Mouse (Mus musculus) forebrain, embryonic 11.5 days (tissue): ENCODE measurements around the gene Setd3. TPM values are rescaled to one million over a fixed set of nuclear protein-coding genes. Genes with fewer than 3 reads are reported as not detected.

Experiments
- ATAC-seq: fragments of 200-750 bp; cut with Nextera tagmentation; replicated peaks from 2 replicates; pipeline ENCODE4 v1.8.0; 2017; ENCODE audit warnings: moderate TSS enrichment; ENCODE audit not compliant: low FRiP score
- DNase-seq: peaks from one replicate; pipeline ENCODE4 v3.0.0-alpha.2; 2017; ENCODE audit warnings: low spot score
- H3K27ac ChIP-seq: fragments of 300-500 bp; sonication (generic); 2 replicates; pipeline ENCODE4 v1.5.1; 2014; ENCODE audit warnings: low read depth, low read length
- H3K27me3 ChIP-seq: fragments of 300-500 bp; sonication (generic); 2 replicates; pipeline ENCODE4 v1.6.1; 2014; ENCODE audit warnings: mild to moderate bottlenecking, low read length, mixed read lengths; ENCODE audit not compliant: control insufficient read depth, insufficient read depth
- H3K36me3 ChIP-seq: fragments of 300-500 bp; sonication (generic); 2 replicates; pipeline ENCODE4 v1.6.1; 2014; ENCODE audit warnings: mild to moderate bottlenecking, low read length, moderate library complexity, mixed read lengths; ENCODE audit not compliant: control insufficient read depth, insufficient read depth
- H3K4me1 ChIP-seq: fragments of 300-500 bp; sonication (generic); replicated peaks from 2 replicates; pipeline ENCODE4 v1.6.1; 2014; ENCODE audit warnings: low read length, mixed read lengths; ENCODE audit not compliant: control insufficient read depth, insufficient read depth
- H3K4me2 ChIP-seq: fragments of 300-500 bp; sonication (generic); 2 replicates; pipeline ENCODE4 v1.6.1; 2014; ENCODE audit warnings: low read depth, mild to moderate bottlenecking, low read length, moderate library complexity, mixed read lengths; ENCODE audit not compliant: severe bottlenecking
- H3K4me3 ChIP-seq: fragments of 300-500 bp; sonication (generic); 2 replicates; pipeline ENCODE4 v1.5.1; 2014; ENCODE audit warnings: low read depth, low read length
- H3K9ac ChIP-seq: fragments of 300-500 bp; sonication (generic); 2 replicates; pipeline ENCODE4 v1.6.1; 2014; ENCODE audit warnings: low read length
- H3K9me3 ChIP-seq: fragments of 300-500 bp; sonication (generic); 2 replicates; pipeline ENCODE4 v1.6.1; 2016; ENCODE audit warnings: low read length, mixed read lengths; ENCODE audit not compliant: control insufficient read depth
- WGBS: fragments of 180-500 bp; shearing (Covaris S2); extraction: QIAGEN DNeasy Blood & Tissue Kit; methylation state at CpG from one replicate; pipeline ENCODE4 v1.1.7; 2014; 5-methylcytosine and 5-hydroxymethylcytosine counted together
- polyA plus RNA-seq: library from polyadenylated mRNA; unstranded; fragments of >200 nt; fragmentation: Nextera tagmentation; extraction: Ambion mirVana; gene quantifications from 2 replicates; pipeline ENCODE4 v1.2.1, GENCODE M21; 2014

Gene Setd3
- polyA plus RNA-seq, 1 experiment from 2014 or later = 85.9 TPM

DNA sequence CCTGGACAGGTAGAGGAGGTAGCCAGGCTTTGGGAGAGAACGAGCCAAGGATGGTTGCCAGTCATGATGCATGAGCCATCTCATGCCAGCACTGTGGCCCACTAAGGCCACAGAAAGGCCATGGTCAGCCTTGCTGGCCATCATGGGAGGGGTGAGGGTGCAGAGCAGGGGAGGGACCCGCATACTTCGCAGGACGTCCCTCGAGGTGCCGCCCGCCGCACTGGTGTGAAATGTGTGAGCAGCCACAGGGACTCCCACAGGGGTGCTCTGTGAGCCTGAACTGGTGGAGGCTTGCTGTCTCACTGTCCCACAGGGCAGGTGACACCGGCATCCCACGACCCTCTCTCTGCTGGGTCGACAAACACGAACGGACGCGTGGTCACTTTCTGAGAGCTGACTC lies 31.5 kb upstream of the Setd3 start:
- Histone ChIP-seq H3K4me1 (peaks cover 11% of the 10 kb centered on the region), H3K9me3 (no peaks in the 10 kb centered on the region), H3K27me3 (no peaks in the 10 kb centered on the region; the same call in 1 of the 2 replicates), H3K9ac (no peak overlapping the region), H3K36me3 (no peaks in the 10 kb centered on the region), H3K4me2 (no peak overlapping the region), H3K27ac (no peak overlapping the region), H3K4me3 (no peak overlapping the region)
- DNase-seq = peak; percentile 51
- WGBS = 97% methylated on average over 15 of the region's 15 CpGs
- ATAC-seq = no peak

DNA sequence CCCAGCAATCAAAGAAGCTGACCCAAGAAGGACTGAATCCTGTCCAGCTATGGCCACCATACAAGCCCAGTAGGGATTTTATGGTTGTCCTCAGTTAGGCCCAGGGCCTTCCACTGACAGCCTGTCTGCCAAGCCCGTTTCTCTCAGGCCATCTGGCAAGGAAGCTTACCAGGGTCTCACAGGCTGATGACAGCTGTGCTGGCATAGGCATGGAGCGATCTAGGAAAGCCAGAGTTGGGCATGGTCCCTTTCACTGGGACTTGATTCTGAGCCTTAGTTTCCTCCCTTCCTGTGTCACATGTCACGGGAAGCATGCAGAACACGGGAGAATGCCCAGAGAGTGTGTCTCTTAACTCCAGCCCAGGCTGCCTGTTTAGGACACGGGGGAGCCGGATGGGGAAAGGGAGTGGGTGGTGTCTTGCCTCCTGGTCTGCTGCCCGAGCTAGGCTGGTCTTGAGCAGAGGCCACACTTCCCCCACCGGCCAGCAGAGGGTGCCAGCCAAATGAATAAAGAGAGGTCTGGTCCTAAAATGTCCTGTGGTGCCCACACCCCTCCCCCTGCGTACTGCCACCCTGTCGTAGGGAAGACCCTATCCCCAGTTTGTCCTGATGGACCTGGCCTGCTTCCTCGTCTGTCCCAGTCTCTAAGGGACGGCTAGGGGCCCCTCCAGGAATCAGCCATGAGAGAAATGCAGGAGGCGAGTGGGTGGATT lies 29.8 kb upstream of the Setd3 start:
- no peak overlapping the region for H3K4me3 ChIP-seq
- H3K9ac ChIP-seq = no peak overlapping the region
- H3K4me1 ChIP-seq = peaks cover 10% of the 10 kb centered on the region
- no peak overlapping the region for H3K4me2 ChIP-seq
- H3K9me3 ChIP-seq = no peaks in the 10 kb centered on the region
- H3K36me3 ChIP-seq = no peaks in the 10 kb centered on the region
- no peaks in the 10 kb centered on the region; the same call in 1 of the 2 replicates for H3K27me3 ChIP-seq
- WGBS = 38% methylated on average over 13 of the region's 13 CpGs
- ATAC-seq (0 out of 2 replicates have a peak, but pooled peaks have one; percentile 19), DNase-seq (peak; percentile 85)
- no peak overlapping the region for H3K27ac ChIP-seq

DNA sequence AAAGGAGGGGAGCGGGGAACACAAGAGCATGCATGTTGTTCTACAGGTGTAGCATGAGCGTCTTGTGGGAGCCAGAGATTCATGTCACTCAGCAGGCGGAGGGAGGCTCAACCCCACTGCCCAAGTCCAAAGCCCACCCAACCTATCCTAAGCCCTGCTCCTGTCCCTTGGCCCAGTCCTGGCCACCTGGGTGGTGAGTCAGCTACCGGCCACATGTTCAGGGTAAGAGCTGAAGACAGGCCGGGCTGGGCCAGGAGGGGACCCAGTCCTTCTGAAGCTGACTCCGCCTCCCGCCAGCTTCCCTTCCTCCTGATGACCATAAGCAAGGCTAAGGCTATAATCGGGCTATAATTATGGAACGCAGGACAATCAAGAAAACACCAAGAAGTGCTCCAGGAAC lies 29.1 kb upstream of the Setd3 start:
- no peaks in the 10 kb centered on the region for H3K36me3 ChIP-seq
- 87% methylated on average over 9 of the region's 9 CpGs for WGBS
- no peaks in the 10 kb centered on the region; the same call in 1 of the 2 replicates for H3K27me3 ChIP-seq
- DNase-seq = peak; percentile 51
- no peak for ATAC-seq
- peaks cover 3% of the 10 kb centered on the region for H3K4me1 ChIP-seq
- no peak overlapping the region for H3K4me2 ChIP-seq
- no peaks in the 10 kb centered on the region for H3K9me3 ChIP-seq
- H3K9ac ChIP-seq = no peak overlapping the region
- no peak overlapping the region for H3K27ac ChIP-seq
- H3K4me3 ChIP-seq = no peak overlapping the region

DNA sequence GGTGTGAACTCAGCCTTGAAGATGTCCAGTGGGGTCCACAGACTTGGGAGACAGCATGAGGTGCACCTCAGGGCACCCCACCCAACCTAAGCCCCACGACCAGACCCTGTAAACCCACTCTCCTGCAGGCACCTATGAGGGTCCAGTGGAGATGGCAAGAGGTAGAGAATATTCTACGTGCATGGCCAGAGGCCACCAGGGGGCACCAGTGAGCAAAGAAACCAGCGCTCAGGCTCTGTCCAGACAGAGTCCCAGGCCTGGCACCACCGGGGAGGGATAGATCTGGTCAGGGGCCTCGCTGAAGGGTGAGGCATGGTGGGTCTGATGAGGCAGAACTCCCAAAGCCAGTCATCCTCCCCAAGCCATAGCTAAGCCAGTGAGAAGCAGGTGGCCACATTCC lies 27.5 kb upstream of the Setd3 start:
- Histone ChIP-seq H3K4me2 (no peak overlapping the region), H3K27ac (no peak overlapping the region), H3K4me3 (no peak overlapping the region), H3K9me3 (no peaks in the 10 kb centered on the region), H3K27me3 (no peaks in the 10 kb centered on the region; the same call in 1 of the 2 replicates), H3K9ac (no peak overlapping the region), H3K4me1 (no peaks in the 10 kb centered on the region), H3K36me3 (no peaks in the 10 kb centered on the region; the same call in 1 of the 2 replicates)
- ATAC-seq (peak; percentile 67), DNase-seq (peak; percentile 91)
- WGBS = 9% methylated on average over 5 of the region's 5 CpGs

DNA sequence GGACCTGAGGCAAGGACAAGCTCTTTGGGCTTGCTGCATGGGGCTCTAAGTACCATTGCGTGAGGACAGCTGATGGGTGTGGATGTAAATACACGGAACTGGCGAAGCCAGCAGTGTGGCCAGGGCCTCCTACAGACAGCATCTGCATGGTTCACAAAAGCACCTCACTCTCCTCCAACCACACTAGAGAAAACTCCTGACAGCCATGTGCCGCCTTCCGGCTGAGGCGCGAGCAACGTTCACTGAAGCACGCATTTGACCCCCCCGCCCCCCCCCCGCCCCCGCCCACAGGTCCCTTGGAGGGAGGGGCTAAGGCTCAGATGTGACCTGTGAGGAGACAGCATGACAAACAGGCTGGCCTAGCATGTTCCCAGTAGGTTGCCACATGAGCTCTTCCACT lies 25.9 kb upstream of the Setd3 start:
- Histone ChIP-seq H3K9ac (no peak overlapping the region), H3K36me3 (peaks cover 2% of the 10 kb centered on the region; the same call in 1 of the 2 replicates), H3K4me1 (no peaks in the 10 kb centered on the region), H3K9me3 (no peaks in the 10 kb centered on the region), H3K27me3 (no peaks in the 10 kb centered on the region), H3K27ac (no peak overlapping the region), H3K4me2 (no peak overlapping the region), H3K4me3 (no peak overlapping the region)
- DNase-seq = peak; percentile 51
- ATAC-seq = no peak
- 90% methylated on average over 12 of the region's 12 CpGs for WGBS

DNA sequence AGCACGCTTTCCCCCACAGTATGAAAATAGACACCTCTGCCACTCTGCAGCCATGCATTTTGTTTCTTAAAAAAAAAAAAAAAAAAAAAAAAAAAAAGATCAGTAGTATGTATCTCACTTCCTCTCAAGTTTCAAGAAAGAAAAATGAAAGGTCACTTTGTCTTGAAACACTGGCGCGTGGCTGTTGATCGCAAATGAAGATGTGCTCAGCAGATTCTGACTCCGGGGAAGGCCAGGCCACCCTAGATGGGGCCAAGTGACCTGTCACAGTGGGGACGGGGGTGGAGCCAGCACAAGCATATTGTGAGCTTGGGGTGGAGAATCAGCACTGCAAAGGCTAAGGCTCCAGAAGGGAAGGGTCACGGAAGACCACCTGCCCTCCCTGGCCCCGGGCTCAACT lies 24.8 kb upstream of the Setd3 start:
- ATAC-seq (no peak), DNase-seq (no peak)
- Histone ChIP-seq H3K27me3 (no peaks in the 10 kb centered on the region), H3K9me3 (no peaks in the 10 kb centered on the region), H3K4me3 (no peak overlapping the region), H3K9ac (no peak overlapping the region), H3K27ac (no peak overlapping the region), H3K36me3 (peaks cover 2% of the 10 kb centered on the region; the same call in 1 of the 2 replicates), H3K4me1 (no peaks in the 10 kb centered on the region), H3K4me2 (no peak overlapping the region)
- 81% methylated on average over 8 of the region's 8 CpGs for WGBS

DNA sequence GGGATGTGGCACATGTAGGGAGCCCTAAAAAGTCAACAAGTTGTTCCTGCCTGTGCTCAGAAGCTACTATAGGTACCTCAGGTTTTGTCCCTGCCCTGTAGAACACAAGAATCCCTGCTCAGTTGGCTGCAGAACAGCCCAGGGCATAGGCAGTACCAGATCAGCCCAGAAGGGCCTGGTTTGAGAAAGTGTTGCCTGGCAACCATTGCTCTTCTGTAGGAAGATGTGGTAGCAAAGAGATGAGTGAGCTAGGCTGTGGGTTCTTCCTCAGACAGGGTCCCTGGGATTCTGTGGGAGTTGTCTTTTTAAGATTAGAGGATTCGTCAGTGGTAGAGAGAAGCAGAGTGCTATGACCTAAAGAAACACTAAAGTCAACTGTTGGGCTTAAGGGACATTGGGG lies 21.0 kb upstream of the Setd3 start:
- peaks cover 10% of the 10 kb centered on the region for H3K36me3 ChIP-seq
- H3K27me3 ChIP-seq = no peaks in the 10 kb centered on the region
- H3K4me2 ChIP-seq = no peak overlapping the region
- no peak for DNase-seq
- H3K4me3 ChIP-seq = no peak overlapping the region
- no peaks in the 10 kb centered on the region for H3K4me1 ChIP-seq
- no peak overlapping the region for H3K27ac ChIP-seq
- no peaks in the 10 kb centered on the region for H3K9me3 ChIP-seq
- 91% methylated on average over 1 of the region's 1 CpGs for WGBS
- ATAC-seq = no peak
- no peak overlapping the region for H3K9ac ChIP-seq

DNA sequence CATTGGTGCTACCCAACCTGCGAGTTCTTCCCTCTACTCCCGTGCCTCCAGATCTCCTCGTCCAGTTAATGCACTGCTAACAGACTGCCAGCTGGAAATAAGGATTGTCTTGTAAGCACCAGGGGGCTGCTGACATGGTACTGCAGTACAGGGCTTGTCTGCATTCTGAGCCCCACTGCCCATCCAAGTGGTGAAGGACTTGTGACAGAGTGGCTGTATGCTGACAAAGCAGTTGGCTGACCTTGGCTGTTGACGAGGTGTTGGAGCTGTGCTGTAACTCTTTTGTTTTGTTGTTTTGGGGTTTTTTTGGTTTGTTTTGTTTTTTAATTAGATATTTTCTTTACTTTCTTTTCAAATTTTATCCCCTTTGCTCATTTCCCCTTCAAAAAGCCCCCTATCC lies 19.3 kb upstream of the Setd3 start:
- 83% methylated on average over 4 of the region's 4 CpGs for WGBS
- Histone ChIP-seq H3K9ac (no peak overlapping the region), H3K4me3 (no peak overlapping the region), H3K4me1 (no peaks in the 10 kb centered on the region), H3K36me3 (peaks cover 12% of the 10 kb centered on the region), H3K27me3 (no peaks in the 10 kb centered on the region), H3K4me2 (no peak overlapping the region), H3K27ac (no peak overlapping the region), H3K9me3 (no peaks in the 10 kb centered on the region)
- DNase-seq (no peak), ATAC-seq (no peak)

DNA sequence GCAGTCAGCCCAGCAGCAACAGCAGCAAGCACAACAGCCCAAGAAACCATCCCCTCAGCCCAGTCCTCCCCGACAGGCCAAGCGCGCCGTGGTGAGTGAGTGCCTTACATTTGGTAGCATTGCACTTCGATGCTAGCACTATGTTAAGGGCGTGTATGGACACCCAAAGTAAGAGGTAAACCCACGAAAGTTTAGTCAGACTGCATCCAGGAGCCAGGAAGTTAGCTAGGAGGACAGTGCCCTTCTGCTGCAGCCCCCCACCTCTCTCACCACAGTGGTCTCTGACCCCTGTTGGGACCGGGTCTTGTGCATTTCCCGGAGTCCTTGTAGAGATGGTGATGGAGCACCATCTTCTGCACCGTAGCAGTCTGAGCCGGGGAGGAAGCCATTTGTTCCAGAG lies 16.6 kb upstream of the Setd3 start:
- no peak overlapping the region for H3K27ac ChIP-seq
- H3K4me2 ChIP-seq = no peak overlapping the region
- DNase-seq (no peak), ATAC-seq (no peak)
- WGBS = 95% methylated on average over 11 of the region's 11 CpGs
- no peaks in the 10 kb centered on the region for H3K9me3 ChIP-seq
- no peaks in the 10 kb centered on the region for H3K4me1 ChIP-seq
- no peak overlapping the region for H3K9ac ChIP-seq
- peaks cover 17% of the 10 kb centered on the region for H3K36me3 ChIP-seq
- H3K4me3 ChIP-seq = no peak overlapping the region
- no peaks in the 10 kb centered on the region for H3K27me3 ChIP-seq
